Mouse (Mus musculus): ENCODE measurements around the gene Ndufs3. TPM values are rescaled to one million over a fixed set of nuclear protein-coding genes. Genes with fewer than 3 reads are reported as not detected.
A peak's percentile ranks its signal among the peaks of the same experiment; 100 is the strongest.

Gene Ndufs3
- polyA plus RNA-seq, 1 experiment from 2014 or later, result 190 TPM

GRCm38 (mm10) chr2:90850401-90850800, 54.2 kb downstream of the Ndufs3 start:
- H3K4me3 ChIP-seq (ENCODE audit: low read depth, low read length), result no peak overlapping the region
- no peak overlapping the region for H3K9ac ChIP-seq (ENCODE audit: low read length)
- H3K27me3 ChIP-seq (ENCODE audit: control insufficient read depth, insufficient read depth, low read length), result no peaks in the 10 kb centered on the region
- H3K27ac ChIP-seq (ENCODE audit: low read depth, low read length), result no peak overlapping the region
- H3K4me2 ChIP-seq (ENCODE audit: low read depth, low read length, severe bottlenecking), result no peak overlapping the region
- WGBS, result 97% methylated on average over 1 of the region's 1 CpGs
- no peak for DNase-seq (ENCODE audit: low spot score)
- no peaks in the 10 kb centered on the region for H3K9me3 ChIP-seq (ENCODE audit: control insufficient read depth, low read length)
- no peaks in the 10 kb centered on the region for H3K4me1 ChIP-seq (replicated peaks; ENCODE audit: control insufficient read depth, insufficient read depth, low read length)
- no peak for ATAC-seq (replicated peaks; ENCODE audit: low FRiP score)
- H3K36me3 ChIP-seq (ENCODE audit: control insufficient read depth, insufficient read depth, low read length), result peaks cover 4% of the 10 kb centered on the region; the same call in 1 of the 2 replicates

- Histone ChIP-seq H3K27me3 (ENCODE audit: control insufficient read depth, insufficient read depth, low read length) (no peaks in the 10 kb centered on the region), H3K9ac (ENCODE audit: low read length) (peak overlapping the region; percentile 73)
- no peak for ATAC-seq (replicated peaks; ENCODE audit: low FRiP score)
These were observed 56.3 kb downstream of the Ndufs3 start for GRCm38 (mm10) chr2:90848331-90848730.

GRCm38 (mm10) chr2:90847681-90848050, 57.0 kb downstream of the Ndufs3 start:
- H3K9ac ChIP-seq (ENCODE audit: low read length), result peak overlapping the region; percentile 73

More at GRCm38 (mm10) chr2:90848331-90848730, 56.3 kb downstream of the Ndufs3 start:
- 95% methylated on average over 5 of the region's 5 CpGs for WGBS
- Histone ChIP-seq H3K4me2 (ENCODE audit: low read depth, low read length, severe bottlenecking) (peak overlapping the region; percentile 66), H3K4me1 (replicated peaks; ENCODE audit: control insufficient read depth, insufficient read depth, low read length) (no peaks in the 10 kb centered on the region), H3K27ac (ENCODE audit: low read depth, low read length) (no peak overlapping the region), H3K36me3 (ENCODE audit: control insufficient read depth, insufficient read depth, low read length) (peaks cover 4% of the 10 kb centered on the region; the same call in 1 of the 2 replicates), H3K4me3 (ENCODE audit: low read depth, low read length) (peak overlapping the region; percentile 63), H3K9me3 (ENCODE audit: control insufficient read depth, low read length) (no peaks in the 10 kb centered on the region)
- no peak for DNase-seq (ENCODE audit: low spot score)

GRCm38 (mm10) chr2:90846955-90847680, 57.5 kb downstream of the Ndufs3 start, which contains the start of gene Mtch2:
TSS of gene Mtch2 (plus strand) at chr2:90847155.
- WGBS, result under 1% methylated on average over 67 of the region's 67 CpGs
- H3K36me3 ChIP-seq (ENCODE audit: control insufficient read depth, insufficient read depth, low read length), result peaks cover 4% of the 10 kb centered on the region; the same call in 1 of the 2 replicates
- H3K4me1 ChIP-seq (replicated peaks; ENCODE audit: control insufficient read depth, insufficient read depth, low read length), result no peaks in the 10 kb centered on the region
- H3K4me2 ChIP-seq (ENCODE audit: low read depth, low read length, severe bottlenecking), result peak within 1 kb of the TSS; percentile 66
- ATAC-seq (replicated peaks; ENCODE audit: low FRiP score) (peak; percentile 98), DNase-seq (ENCODE audit: low spot score) (peak; percentile 98)
- H3K9ac ChIP-seq (ENCODE audit: low read length), result peak within 1 kb of the TSS; percentile 73
- no peaks in the 10 kb centered on the region for H3K9me3 ChIP-seq (ENCODE audit: control insufficient read depth, low read length)
- H3K27me3 ChIP-seq (ENCODE audit: control insufficient read depth, insufficient read depth, low read length), result no peaks in the 10 kb centered on the region
- H3K27ac ChIP-seq (ENCODE audit: low read depth, low read length), result peak within 1 kb of the TSS; percentile 31
- H3K4me3 ChIP-seq (ENCODE audit: low read depth, low read length), result peak within 1 kb of the TSS; percentile 63

More at GRCm38 (mm10) chr2:90847681-90848050, 57.0 kb downstream of the Ndufs3 start:
- H3K27me3 ChIP-seq (ENCODE audit: control insufficient read depth, insufficient read depth, low read length), result no peaks in the 10 kb centered on the region
- no peaks in the 10 kb centered on the region for H3K9me3 ChIP-seq (ENCODE audit: control insufficient read depth, low read length)
- peak overlapping the region; percentile 63 for H3K4me3 ChIP-seq (ENCODE audit: low read depth, low read length)
- H3K4me1 ChIP-seq (replicated peaks; ENCODE audit: control insufficient read depth, insufficient read depth, low read length), result no peaks in the 10 kb centered on the region
- WGBS, result 1% methylated on average over 13 of the region's 13 CpGs
- H3K4me2 ChIP-seq (ENCODE audit: low read depth, low read length, severe bottlenecking), result peak overlapping the region; percentile 66
- ATAC-seq (replicated peaks; ENCODE audit: low FRiP score) (no peak), DNase-seq (ENCODE audit: low spot score) (no peak)
- H3K27ac ChIP-seq (ENCODE audit: low read depth, low read length), result peak overlapping the region; percentile 31; the same call in 1 of the 2 replicates
- H3K36me3 ChIP-seq (ENCODE audit: control insufficient read depth, insufficient read depth, low read length), result peaks cover 4% of the 10 kb centered on the region; the same call in 1 of the 2 replicates

- DNase-seq (ENCODE audit: low spot score) (peak; percentile 52), ATAC-seq (replicated peaks; ENCODE audit: low FRiP score) (no peak; the same call in 1 of the 2 replicates)
- Histone ChIP-seq H3K4me1 (replicated peaks; ENCODE audit: control insufficient read depth, insufficient read depth, low read length) (no peaks in the 10 kb centered on the region), H3K36me3 (ENCODE audit: control insufficient read depth, insufficient read depth, low read length) (peaks cover 4% of the 10 kb centered on the region; the same call in 1 of the 2 replicates), H3K27ac (ENCODE audit: low read depth, low read length) (no peak overlapping the region; the same call in 1 of the 2 replicates), H3K9me3 (ENCODE audit: control insufficient read depth, low read length) (no peaks in the 10 kb centered on the region), H3K4me2 (ENCODE audit: low read depth, low read length, severe bottlenecking) (peak overlapping the region; percentile 66), H3K27me3 (ENCODE audit: control insufficient read depth, insufficient read depth, low read length) (no peaks in the 10 kb centered on the region), H3K9ac (ENCODE audit: low read length) (peak overlapping the region; percentile 66), H3K4me3 (ENCODE audit: low read depth, low read length) (peak overlapping the region; percentile 63)
- 3% methylated on average over 8 of the region's 8 CpGs for WGBS
These were observed 58.1 kb downstream of the Ndufs3 start for GRCm38 (mm10) chr2:90846597-90846954.

GRCm38 (mm10) chr2:90846171-90846570, 58.5 kb downstream of the Ndufs3 start:
- Histone ChIP-seq H3K4me3 (ENCODE audit: low read depth, low read length) (peak overlapping the region; percentile 63), H3K4me2 (ENCODE audit: low read depth, low read length, severe bottlenecking) (peak overlapping the region; percentile 66), H3K27ac (ENCODE audit: low read depth, low read length) (no peak overlapping the region; the same call in 1 of the 2 replicates), H3K36me3 (ENCODE audit: control insufficient read depth, insufficient read depth, low read length) (peaks cover 1% of the 10 kb centered on the region; the same call in 1 of the 2 replicates), H3K27me3 (ENCODE audit: control insufficient read depth, insufficient read depth, low read length) (no peaks in the 10 kb centered on the region), H3K4me1 (replicated peaks; ENCODE audit: control insufficient read depth, insufficient read depth, low read length) (no peaks in the 10 kb centered on the region), H3K9me3 (ENCODE audit: control insufficient read depth, low read length) (no peaks in the 10 kb centered on the region), H3K9ac (ENCODE audit: low read length) (peak overlapping the region; percentile 66; the same call in 1 of the 2 replicates)
- WGBS, result 46% methylated on average over 6 of the region's 6 CpGs
- no peak for DNase-seq (ENCODE audit: low spot score)
- no peak for ATAC-seq (replicated peaks; ENCODE audit: low FRiP score)

- Histone ChIP-seq H3K9ac (ENCODE audit: low read length) (no peak overlapping the region), H3K27me3 (ENCODE audit: control insufficient read depth, insufficient read depth, low read length) (no peaks in the 10 kb centered on the region), H3K27ac (ENCODE audit: low read depth, low read length) (no peak overlapping the region), H3K4me3 (ENCODE audit: low read depth, low read length) (no peak overlapping the region), H3K4me1 (replicated peaks; ENCODE audit: control insufficient read depth, insufficient read depth, low read length) (no peaks in the 10 kb centered on the region), H3K36me3 (ENCODE audit: control insufficient read depth, insufficient read depth, low read length) (no peaks in the 10 kb centered on the region; the same call in 1 of the 2 replicates), H3K4me2 (ENCODE audit: low read depth, low read length, severe bottlenecking) (no peak overlapping the region), H3K9me3 (ENCODE audit: control insufficient read depth, low read length) (no peaks in the 10 kb centered on the region)
- 85% methylated on average over 5 of the region's 5 CpGs for WGBS
- ATAC-seq (replicated peaks; ENCODE audit: low FRiP score), result no peak
- no peak for DNase-seq (ENCODE audit: low spot score)
These were observed 59.4 kb downstream of the Ndufs3 start for GRCm38 (mm10) chr2:90845234-90845633.

Data from forebrain, embryonic 11.5 days (tissue).